Mouse (Mus musculus) heart, postnatal 36 days (tissue): Measurements from ENCODE around the gene Ednrb. TPM values are rescaled to one million over a fixed set of nuclear protein-coding genes. Genes with fewer than 3 reads are reported as not detected.
"Not testable (repeated sequence)": the region's sequence is repeated elsewhere in the genome, so short reads cannot be mapped to it uniquely, and the experiment has no call there.

Experiments
- DNase-seq, 2 experiments: peaks; one replicate each; pipeline ENCODE4 v3.0.0; 2021 to 2022
- intact Hi-C: fragments of 180-260 bp; cut with DNase I; formaldehyde crosslinking; loops from one replicate; pipeline ENCODE4 v1.15.1; 2025
- total RNA-seq, 2 experiments: library from RNA; stranded (reverse); gene quantifications; 2 replicates each; pipeline ENCODE4 v1.2.3; 2021

Ednrb gene
- total RNA-seq, 2 experiments from 2014 or later: 14.4 to 20.5 TPM

DNA sequence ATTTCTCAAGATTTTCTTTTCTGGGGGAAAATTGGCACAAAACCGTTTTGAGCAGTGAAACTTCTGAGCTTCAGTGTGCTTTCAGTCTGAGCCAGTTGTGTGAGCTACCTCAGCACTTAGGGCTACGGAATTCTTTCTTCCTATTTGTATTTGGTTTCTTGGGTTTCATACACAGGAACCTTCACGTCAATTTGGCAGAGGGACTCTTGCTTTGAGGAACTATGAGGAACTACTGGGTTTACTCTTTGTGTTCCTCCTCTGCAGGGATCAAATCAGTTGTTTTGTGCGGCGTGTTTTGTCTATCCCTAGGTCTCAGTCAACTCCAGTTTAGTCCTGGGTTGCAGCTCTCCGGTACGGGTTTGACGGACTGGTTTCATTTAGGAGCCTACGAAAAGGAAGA lies 17.9 kb downstream of the Ednrb start:
- no peak for DNase-seq
- intact Hi-C loops: no loop called here

DNA sequence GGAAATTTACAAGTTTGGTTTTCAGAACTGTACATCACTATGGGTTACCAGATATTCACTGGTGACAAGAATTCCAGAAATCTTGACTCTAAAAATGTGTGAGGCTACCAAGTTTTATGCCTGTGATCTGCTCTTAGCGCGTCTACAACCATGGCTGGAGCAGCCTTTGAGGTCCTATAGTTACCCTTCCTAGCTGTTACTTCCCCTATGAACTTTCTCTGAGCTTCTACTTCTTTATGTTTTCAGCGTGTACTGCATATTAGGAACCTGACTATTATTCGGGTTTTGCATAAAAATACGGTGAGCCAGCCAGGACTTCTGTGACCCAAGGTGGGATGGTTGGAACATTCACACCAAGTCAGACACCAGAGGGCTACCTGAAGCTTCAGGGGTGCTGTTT lies 18.3 kb downstream of the Ednrb start:
- DNase-seq: no peak
- intact Hi-C loops: no loop called here

DNA sequence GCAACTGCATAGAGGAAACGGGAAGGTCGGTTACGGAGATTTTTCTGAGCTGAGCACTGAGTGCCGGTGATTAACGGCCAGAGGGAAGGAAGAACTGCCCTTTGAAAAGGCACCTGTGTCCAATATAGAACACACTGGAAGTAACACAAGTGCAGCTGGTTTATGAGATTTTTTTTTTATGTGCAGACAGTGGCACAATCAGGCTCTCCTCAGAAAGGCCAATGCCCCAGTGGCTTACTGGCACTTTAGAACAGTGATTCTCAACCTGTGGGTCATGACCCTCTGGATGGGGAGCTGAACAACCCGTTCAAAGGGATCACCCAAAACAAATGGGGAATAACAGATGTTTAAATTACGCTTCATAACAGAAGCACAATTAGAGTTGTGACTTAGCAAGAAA lies 20.7 kb downstream of the Ednrb start:
- no peak for DNase-seq
- intact Hi-C loops: no loop called here

DNA sequence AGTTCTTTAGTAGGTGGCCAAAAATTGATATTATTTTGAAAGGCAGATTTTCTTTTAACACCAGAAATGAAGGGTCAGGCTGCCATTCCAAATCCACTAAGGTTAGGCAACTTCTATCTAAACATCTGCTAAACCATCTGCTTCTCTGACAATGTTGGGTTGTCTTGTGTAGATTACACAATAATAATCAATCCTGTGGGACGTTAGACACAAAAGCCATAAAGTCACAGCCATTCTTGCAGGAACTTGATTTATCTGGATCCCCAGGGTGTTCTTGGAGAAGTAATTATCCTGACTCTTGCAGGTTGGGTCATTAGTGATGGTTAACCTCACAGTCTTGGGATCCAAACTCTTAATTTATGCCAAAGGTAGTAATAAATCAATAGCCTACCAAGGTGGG lies 21.6 kb downstream of the Ednrb start:
- no peak for DNase-seq
- intact Hi-C loops: no loop called here

DNA sequence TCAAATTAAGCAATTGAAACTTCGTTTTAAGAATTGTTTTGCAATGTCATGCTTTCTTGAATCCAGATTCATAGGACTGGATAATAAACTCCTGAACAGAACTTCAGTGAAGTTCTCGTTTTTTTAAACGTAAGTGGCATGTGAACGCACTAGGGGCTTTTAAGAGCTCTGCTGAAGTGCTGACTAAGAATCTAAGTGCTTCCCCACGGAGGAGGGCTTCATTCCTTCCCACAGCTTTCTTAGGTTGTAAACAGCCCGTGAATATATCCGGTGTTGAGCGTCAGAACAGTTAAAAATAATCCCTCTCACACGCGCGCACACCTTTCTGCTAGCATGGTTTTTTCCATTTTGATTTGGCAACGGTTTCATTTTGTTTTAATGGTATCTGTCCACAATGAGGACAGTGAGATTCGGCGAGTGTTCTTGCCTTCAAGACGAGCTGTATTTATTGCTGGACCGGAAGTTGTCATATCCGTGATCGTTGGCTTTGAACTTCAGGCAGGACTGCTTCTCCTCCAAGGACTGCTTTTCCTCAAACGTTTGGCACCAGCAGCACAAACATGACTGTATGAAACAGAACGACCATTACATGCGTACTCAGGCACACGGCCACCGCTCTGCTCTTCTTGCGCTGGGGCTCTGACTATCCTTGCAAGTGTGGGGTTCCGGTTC lies 27.4 kb downstream of the Ednrb start:
- intact Hi-C loops: loop anchor here (2.0 to 10.0 kb wide), 3 partner anchors 26 to 211 kb away; no protein-coding TSS in a partner anchor
- DNase-seq: peak; percentile 34 to 36

DNA sequence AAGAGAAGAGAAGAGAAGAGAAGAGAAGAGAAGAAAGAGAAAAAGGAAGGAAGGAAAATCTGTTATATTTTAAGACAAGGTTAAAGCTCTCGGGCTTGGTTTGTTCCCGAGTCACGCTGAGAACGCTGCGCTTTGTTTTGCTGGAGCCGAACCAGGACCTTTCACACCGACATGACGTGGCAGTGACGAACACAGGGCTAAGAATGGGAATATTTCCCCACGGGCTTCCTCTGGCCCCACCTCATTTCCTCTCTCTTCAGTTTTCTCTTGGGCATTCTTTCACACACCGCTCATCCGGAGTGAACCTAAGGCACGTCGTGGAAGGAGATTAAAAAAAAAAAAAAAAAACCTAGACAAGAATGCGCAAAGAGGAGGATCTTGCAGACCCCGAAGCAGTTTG lies 28.7 kb downstream of the Ednrb start:
- intact Hi-C loops: loop anchor here (5.0 to 10.0 kb wide), 2 partner anchors 91 to 212 kb away; no protein-coding TSS in a partner anchor
- peak; percentile 65 to 75 for DNase-seq

DNA sequence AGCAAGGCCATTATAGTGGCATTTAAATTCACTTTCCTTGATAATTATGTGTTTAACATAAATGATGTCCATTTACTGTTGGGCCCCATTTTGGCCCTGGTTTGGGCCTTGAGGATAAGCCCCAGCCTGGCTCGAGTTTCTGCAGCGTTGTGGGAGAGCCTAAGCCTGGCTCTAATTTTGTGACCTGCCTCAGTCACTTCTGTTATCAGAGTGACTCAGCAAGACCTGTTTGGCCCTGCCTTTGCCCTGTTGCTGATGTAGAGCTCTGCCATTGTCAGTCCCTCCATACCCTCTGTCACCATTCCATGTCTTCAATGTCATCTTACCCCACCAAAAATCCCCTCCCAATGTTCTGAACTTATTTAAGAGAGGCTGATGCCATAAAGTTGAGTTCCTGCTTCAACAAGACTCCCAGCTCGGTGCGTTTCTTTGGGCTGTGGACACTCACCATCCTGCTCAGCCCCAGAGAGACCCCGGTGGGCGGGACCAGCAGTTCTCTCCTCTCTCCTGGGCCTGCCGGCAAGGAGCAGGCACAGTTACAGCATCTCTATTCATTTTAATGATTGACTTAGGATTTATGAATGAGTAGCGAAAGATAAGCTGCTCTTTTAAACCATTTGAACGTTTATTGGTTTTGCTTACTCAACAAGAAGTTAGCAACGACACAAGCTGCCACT lies 30.0 kb downstream of the Ednrb start:
- intact Hi-C loops: loop anchor here (10.0 kb wide), 1 partner anchor 89 kb away; no protein-coding TSS in a partner anchor
- no peak for DNase-seq

DNA sequence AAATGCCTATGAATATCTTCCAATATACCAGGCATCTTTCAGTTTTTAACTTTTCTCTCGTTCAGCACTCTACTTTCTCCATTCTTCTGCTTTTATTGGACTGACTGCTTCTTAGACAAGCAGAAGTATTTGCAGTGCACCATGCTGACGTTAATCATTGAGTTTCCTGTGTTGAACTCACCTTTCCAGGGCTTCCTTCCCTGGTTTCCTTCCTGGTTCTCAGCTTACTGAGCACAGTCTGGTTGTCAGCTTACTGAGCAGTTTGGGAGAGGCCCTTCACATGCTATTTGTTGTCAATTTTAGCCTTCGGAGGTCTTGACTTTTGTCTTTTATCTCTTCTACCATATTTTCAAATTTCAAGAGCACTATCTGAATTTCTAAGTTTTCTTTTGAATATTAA lies 31.0 kb downstream of the Ednrb start:
- DNase-seq: no peak
- intact Hi-C loops: loop anchor here (10.0 kb wide), 1 partner anchor 88 kb away; no protein-coding TSS in a partner anchor

DNA sequence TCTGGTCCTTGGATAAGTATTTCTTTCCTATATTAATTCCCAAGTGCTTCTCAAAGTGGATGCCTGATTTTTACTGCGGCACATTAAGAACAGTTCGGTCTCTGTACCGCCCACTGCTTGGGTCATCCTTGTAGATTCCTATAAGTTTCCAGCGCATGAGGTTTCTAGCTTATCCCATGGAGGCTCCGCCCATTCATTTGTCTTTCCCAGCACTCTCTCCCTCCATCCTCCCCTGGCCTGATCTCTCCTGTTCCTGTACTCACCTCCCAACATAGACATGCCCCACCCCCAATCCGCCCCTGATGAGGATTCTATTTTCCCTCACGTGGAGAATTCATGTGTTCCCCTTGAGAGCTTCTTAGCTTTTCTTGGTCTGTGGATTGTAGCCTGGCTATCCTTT lies 32.9 kb downstream of the Ednrb start:
- intact Hi-C loops: loop anchor here (10.0 kb wide), 1 partner anchor 86 kb away; no protein-coding TSS in a partner anchor
- DNase-seq: no peak

DNA sequence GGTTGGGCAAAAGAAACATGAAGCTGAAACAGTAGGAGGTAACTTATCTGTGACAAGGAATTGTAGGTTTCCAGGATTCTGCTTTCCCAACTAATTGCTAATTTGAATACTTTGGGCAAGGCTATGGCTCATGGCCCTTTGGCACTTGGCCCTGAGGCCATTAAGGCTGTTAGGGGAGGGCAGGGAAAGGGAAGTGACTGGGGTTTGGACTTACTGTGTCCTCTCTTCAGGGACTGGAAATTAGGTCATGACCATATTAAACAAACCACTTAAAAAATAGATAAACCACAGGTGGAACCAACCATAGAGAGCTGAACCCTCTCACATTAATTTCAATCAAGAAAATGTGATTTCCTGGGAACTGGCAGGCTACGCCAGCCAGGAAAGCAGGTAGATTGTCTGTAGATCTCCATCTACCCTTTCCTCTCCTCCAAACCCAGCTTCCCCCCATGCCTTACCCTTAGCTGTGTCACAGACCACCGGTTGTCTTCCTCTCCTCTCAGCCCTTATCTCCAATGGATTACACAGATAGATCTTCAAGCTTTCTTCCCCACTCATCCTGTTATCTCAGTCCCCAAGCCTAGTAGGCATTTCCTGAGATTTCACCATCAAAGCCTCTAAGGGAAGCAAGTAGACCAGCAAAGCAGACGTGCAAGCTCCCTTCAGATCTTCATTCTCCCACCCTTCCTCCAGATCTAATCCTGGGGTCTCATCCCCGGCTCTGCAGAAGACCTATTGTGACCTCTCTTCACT lies 40.1 kb downstream of the Ednrb start:
- intact Hi-C loops: no loop called here
- DNase-seq: no peak

DNA sequence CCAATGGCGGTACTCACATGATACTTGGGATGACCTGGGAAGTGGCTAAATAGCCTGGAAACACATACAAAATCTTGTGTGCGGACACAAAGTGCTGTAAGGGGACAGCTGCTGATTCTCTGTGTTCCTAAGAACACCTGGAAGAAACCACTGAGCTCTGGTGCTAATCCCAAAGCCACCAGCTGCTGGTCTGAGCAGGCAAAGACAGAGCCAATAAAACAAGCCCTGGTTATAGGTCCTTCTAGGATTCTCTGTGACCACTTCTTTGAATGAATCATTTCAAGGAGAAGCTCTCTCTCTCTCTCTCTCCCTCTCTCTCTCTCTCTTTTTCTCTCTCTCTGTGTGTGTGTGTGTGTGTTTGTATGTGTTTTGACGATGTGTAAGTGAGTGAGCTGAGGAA lies 47.1 kb downstream of the Ednrb start:
- DNase-seq: no peak
- intact Hi-C loops: no loop called here

DNA sequence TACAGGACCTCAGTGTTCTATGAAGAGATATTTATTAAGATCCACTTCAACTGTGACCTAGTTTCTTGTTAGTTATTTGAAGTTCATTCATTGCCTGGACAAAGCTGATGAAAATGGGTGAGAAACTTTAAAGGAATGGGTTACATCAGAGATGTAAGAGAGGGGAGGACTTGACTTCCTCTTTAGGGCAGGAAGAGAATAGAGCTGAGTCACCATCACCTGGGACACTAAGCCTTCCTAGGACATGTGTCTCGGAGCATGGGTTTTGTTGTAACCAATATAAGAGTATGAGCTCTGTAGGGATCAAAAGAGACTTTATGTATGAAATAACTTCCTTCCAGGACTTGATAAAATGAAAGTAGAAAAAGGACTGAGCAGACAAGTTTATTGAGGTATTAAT lies 48.6 kb downstream of the Ednrb start:
- intact Hi-C loops: no loop called here
- no peak for DNase-seq

DNA sequence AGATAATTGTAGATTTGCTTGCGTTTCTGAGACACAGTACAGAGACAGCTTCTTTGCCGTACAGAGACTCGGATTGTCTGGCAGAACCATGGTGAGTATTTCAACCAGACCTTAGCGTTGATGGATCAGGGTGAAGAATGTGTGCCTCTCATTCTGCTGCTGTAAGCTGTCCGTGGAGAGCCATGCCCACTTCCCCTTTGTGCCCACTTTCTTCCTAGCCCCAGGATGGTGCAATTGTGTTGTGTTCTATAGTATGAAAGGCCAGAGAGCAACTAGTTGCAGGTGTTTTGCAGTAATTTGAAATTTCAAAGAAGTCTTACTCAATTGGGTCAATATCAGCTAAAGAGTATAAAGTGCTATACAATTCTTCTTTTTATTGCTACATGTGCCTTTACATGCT lies 50.8 kb downstream of the Ednrb start:
- intact Hi-C loops: loop anchor here (2.0 kb wide), 1 partner anchor 15 kb away; no protein-coding TSS in a partner anchor
- no peak for DNase-seq

DNA sequence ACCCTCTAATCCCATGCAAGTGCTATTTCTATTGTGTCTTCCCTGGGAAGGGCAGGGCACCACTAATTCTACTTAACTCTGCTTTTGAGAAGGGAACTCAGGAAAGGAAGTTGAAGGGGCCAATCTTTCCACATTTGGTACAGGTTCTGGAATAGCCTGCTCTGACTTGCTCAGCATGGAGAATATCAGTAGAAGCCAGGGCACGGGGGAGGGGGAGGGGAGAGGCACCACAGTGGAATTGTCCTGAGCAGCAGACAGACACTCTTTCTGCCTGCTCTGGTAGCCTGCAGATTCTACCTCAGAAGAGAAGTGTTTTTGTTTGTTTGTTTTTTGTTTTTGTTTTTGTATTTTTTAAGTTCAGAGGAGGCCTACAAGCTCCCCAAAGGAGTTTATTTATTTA lies 51.5 kb downstream of the Ednrb start:
- DNase-seq: no peak
- intact Hi-C loops: loop anchor here (2.0 kb wide), 1 partner anchor 16 kb away; no protein-coding TSS in a partner anchor

DNA sequence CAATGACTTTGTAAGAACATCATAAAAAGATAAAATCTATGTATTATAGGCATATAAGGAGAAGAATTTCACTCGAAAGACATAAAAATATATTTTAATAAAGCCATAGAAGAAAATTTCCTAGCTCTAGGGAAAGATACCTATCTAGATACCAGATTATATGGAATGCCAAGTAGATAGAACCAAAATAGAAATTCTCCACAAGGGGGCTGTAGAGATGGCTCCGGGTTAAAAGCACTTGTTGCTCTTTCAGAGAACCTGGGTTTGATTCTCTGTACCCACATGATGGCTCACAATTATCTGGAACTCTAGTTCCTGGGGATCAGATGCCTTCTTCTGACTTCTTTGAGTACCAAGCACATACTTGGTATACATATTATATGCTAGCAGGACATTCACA lies 56.7 kb downstream of the Ednrb start:
- DNase-seq: no peak
- intact Hi-C loops: loop anchor here (5.0 kb wide), 1 partner anchor 55 kb away; the partner anchor contains the start of gene Ednrb

DNA sequence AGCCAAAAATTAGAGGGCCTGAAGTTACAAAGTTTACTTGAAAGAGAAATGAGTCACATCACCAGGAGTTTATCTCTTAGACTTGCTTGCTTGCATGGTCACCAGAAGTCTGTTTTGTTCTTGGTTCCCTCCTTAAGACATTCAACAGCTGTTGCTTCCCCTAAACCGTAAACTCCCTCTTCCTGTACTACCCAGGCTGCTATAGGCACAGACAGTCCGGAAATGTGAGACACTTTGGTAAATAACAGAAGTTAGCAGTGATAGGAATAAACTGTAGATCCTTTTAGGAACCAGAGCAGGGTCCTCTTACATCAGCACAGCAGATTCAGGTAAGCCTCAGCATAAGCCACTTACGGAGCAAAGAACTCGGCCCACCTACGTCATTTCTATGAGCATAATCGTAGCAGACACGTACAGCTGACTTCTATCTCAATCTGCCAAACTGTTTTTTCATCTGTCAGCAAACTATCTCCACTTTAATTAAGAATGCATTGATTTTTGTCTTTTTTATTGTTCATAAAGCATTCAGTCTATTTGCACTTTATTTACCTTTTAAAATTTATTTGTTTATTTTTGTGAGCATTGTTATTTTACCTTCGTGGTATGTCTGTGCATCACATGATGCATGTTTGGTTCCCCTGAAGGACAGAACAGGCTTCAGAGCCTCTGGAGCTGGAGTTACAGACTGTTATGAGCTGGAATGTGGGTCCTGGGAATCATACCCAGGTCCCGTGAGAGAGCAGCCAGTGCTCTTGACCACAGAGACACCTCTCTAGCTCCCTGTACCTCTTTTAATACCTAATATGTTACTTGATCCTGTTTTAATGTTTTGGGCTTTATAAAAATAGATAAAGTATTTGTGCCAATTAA lies 58.9 kb downstream of the Ednrb start:
- intact Hi-C loops: loop anchor here (2.0 to 5.0 kb wide), 2 partner anchors 57 to 67 kb away; partner anchors contain the start of gene Ednrb
- peak; percentile 9 to 19 for DNase-seq

DNA sequence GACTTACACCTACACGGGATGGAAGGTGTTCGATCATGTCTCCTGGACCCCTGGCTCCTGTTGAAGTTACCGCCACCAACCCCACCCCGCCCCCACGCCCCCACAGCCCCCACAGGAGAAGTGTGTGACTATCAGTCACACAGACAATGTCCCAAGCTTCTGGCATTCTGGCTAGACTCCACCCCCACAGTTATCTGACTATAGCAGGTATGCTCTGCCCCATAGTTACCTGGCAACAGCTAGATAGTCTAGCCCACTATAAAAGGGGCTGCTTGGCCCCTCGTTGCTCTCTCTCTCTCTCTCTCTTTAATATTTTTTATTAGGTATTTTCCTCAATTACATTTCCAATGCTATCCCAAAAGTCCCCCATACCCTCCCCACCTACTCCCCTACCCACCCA lies 63.9 kb downstream of the Ednrb start:
- not testable (repeated sequence) for DNase-seq

DNA sequence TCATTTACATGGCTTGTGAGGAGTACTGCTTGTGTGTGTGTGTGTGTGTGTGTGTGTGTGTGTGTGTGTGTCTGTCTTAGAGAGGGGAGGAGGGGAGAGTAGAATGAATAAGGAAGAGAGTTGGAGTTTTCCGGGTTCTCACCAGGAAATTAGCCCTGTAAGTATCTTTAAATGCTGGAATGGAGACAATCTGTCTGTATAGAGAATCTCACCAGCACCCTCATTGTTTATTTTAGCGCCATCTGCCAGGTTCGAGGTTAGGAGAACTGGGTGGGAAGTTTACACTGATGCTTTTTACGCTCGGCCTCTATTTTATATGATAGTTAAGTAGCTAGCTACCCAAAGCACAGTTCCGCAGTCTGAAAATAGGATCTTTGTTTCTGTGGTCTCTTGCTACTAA lies 64.9 kb downstream of the Ednrb start:
- intact Hi-C loops: loop anchor here (5.0 kb wide), 1 partner anchor 248 kb away; no protein-coding TSS in a partner anchor
- no peak for DNase-seq

More for the DNA sequence above, 63.9 kb downstream of the Ednrb start:
- intact Hi-C loops: not testable (repeated sequence)

DNA sequence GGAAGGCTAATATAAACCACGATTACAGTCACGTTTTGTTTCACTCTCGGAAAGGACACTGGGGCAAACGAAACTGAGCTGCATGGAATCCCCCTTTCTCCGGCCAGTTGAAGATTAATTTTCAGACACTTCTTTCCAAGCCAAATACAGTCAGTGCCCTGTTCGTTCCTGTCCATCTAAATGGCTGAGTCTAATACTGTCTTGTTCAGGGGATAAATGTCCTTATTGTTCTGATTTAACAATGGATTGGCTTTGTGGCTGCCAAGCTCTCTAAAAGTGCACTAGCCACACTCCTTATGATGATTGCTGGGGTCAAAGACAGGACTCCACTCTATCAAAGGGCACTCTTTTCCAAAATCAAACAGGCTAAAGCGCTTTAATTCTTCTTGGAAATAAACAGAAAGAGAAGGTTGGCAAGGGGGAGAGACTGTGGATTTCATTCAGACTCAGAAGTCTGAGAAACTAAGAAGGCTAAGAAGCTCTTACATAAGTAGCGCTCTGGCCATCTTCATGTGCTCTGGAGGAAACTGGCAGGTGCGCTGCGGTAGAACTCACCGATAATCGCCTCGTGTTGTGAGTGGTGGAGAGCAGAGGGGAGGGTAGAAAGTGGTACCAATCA lies 65.6 kb downstream of the Ednrb start:
- intact Hi-C loops: loop anchor here (5.0 kb wide), 1 partner anchor 249 kb away; no protein-coding TSS in a partner anchor
- DNase-seq: no peak
